23 mouse cellular contexts compared by ENCODE assay signal in the genomic region with DNA sequence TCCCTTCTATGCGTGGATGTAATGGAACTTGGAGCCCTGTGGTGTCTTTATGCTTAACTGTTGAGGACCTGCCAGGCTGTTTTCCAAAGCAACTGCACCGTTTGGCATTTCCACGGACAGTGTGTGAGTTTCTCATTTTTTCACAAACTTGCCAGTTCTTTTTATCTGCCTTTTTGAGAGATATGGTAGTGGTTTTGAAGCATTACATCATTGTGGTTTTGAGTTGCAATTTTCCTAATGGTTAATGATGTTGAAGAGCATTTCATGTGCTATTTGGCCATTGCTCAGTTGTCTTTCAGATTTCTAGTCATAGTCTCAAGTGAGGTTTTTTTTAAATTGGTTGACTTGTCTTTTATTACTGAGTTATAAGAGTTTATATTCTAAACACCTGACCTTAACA. TPM values are rescaled to one million over a fixed set of nuclear protein-coding genes. Genes with fewer than 3 reads are reported as not detected.
"Had no signal": no experiment of that assay in that cellular context is flagged by ENCODE, and none has a peak within 500 bp of the region (broad histone marks: within the 10 kb centered on the region; RNA-seq: fewer than 3 reads in every experiment).

No protein-coding gene starts in this region.

- ATAC-seq: liver, postnatal 0 days; lung, postnatal 0 days; midbrain, embryonic 13.5 days; midbrain, embryonic 16.5 days had no signal

- H3K36me3 ChIP-seq: limb, embryonic 15.5 days had no signal

- H3K4me2 ChIP-seq: limb, embryonic 12.5 days; limb, embryonic 15.5 days; liver, embryonic 11.5 days; lung, embryonic 14.5 days; midbrain, embryonic 13.5 days; neural tube, embryonic 13.5 days; stomach, embryonic 15.5 days had no signal

- H3K9me3 ChIP-seq: limb, embryonic 12.5 days; limb, embryonic 15.5 days; midbrain, embryonic 10.5 days; midbrain, embryonic 13.5 days; neural tube, embryonic 13.5 days; stomach, embryonic 15.5 days had no signal

- H3K4me1 ChIP-seq: limb, embryonic 12.5 days; limb, embryonic 15.5 days; midbrain, embryonic 10.5 days; midbrain, embryonic 13.5 days; neural tube, embryonic 13.5 days; stomach, embryonic 15.5 days had no signal

- H3K27me3 ChIP-seq: limb, embryonic 12.5 days; limb, embryonic 15.5 days; midbrain, embryonic 13.5 days; neural tube, embryonic 13.5 days; stomach, embryonic 15.5 days had no signal

- H3K4me3 ChIP-seq: limb, embryonic 12.5 days; limb, embryonic 15.5 days; midbrain, embryonic 10.5 days; midbrain, embryonic 13.5 days; myocyte; neural tube, embryonic 13.5 days; stomach, embryonic 15.5 days had no signal

- H3K27ac ChIP-seq: limb, embryonic 12.5 days; limb, embryonic 15.5 days; liver, embryonic 14.5 days; macrophage; midbrain, embryonic 10.5 days; midbrain, embryonic 13.5 days; neural tube, embryonic 13.5 days; stomach, embryonic 15.5 days had no signal

- H3K9ac ChIP-seq: limb, embryonic 12.5 days; limb, embryonic 15.5 days; liver, embryonic 14.5 days; liver, postnatal 0 days; lung, embryonic 14.5 days; midbrain, embryonic 13.5 days; neural tube, embryonic 13.5 days; stomach, embryonic 15.5 days had no signal

- DNase-seq: kidney, adult 18-20 months; kidney, adult 9 months; kidney, postnatal 14 days; kidney, postnatal 4 days; left cerebral cortex, postnatal 4 days; liver, postnatal 0 days; lung, embryonic 14.5 days; thymus, adult 18-20 months; thymus, postnatal 36 days had no signal

RNA-seq across cellular contexts. Expression of a gene that starts 44.3 kb away (rescaled TPM):
- total RNA-seq: monocyte, adult 5-6 weeks; neutrophil, adult 5-6 weeks had no signal
- polyA plus RNA-seq: macrophage had no signal
